Mouse (Mus musculus) urinary bladder, postnatal 4 days (tissue): Measurements from ENCODE around the gene Rhbdf2.

ENCODE experiments used
- DNase-seq, 2 experiments: peaks; one replicate each; pipeline ENCODE4 v3.0.0; 2021 to 2022; ENCODE audit warnings: low spot score in 2 of 2

The Rhbdf2 gene

GRCm38 (mm10) chr11:116552194-116552593, 74.6 kb downstream of the Rhbdf2 start:
- no peak for DNase-seq

- no peak for DNase-seq
Observed at GRCm38 (mm10) chr11:116550748-116551147, 76.1 kb downstream of the Rhbdf2 start.

DNA sequence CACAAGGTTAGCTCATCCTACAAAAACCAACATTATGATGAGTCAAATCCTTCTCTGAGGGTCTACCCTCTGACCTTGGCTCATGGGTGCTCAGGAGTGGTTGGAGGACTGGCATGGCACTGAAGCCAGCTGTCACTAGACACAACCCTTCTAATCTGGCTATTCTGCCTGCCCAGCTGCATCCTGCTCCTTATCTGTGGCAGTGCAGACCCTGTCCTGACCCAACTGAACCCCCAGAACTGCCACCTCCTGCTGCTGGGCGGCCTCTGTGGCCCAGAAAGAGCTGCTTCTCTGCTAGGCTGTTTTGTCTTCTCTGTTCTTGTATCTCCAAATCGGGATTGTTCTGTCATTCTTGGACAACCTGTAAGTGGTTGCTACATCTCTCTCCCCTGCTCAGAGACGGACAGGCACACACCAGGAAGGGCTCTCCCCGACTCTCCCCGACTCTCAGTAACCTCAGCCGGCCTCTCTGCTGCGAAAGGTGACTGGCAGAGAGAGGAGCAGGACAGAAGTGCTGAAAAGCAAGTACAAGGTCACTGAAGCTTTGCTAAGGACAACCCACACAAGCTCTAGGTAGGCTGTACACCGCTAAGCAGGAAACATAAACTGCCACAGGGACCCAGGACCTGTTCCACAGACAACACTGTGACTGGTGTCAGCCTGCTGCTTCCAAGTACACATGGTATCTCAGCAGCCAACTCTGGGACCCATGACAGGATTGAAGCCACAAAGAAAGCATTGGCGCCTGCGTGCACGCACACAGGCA, 77.4 kb downstream of the Rhbdf2 start:
- no peak for DNase-seq

- no peak for DNase-seq
Observed at GRCm38 (mm10) chr11:116548780-116549179, 78.0 kb downstream of the Rhbdf2 start.
